Mouse (Mus musculus) lung, embryonic 16.5 days (tissue): ENCODE measurements around the gene Rdh8. TPM values are rescaled to one million over a fixed set of nuclear protein-coding genes. Genes with fewer than 3 reads are reported as not detected.

Experiments
- ATAC-seq: fragments of 200-750 bp; cut with Nextera tagmentation; 2 replicates; pipeline ENCODE4 v1.8.0; 2017; ENCODE audit warnings: low read depth, mild to moderate bottlenecking, moderate library complexity
- H3K27ac ChIP-seq: fragments of 300-500 bp; sonication (generic); 2 replicates; pipeline ENCODE4 v1.5.1; 2014; ENCODE audit warnings: mild to moderate bottlenecking, control low read depth, low read length
- H3K27me3 ChIP-seq: fragments of 300-500 bp; sonication (generic); 2 replicates; pipeline ENCODE4 v1.6.1; 2014; ENCODE audit warnings: low read depth, low read length, mixed read lengths; ENCODE audit not compliant: control insufficient read depth, insufficient read depth
- H3K36me3 ChIP-seq: fragments of 300-500 bp; sonication (generic); 2 replicates; pipeline ENCODE4 v1.6.1; 2014; ENCODE audit warnings: low read length; ENCODE audit not compliant: control insufficient read depth, insufficient read depth
- H3K4me1 ChIP-seq: fragments of 300-500 bp; sonication (generic); replicated peaks from 2 replicates; pipeline ENCODE4 v1.6.1; 2014; ENCODE audit warnings: low read length, mixed read lengths; ENCODE audit not compliant: control insufficient read depth, insufficient read depth
- H3K4me2 ChIP-seq: fragments of 300-500 bp; sonication (generic); 2 replicates; pipeline ENCODE4 v1.6.1; 2014; ENCODE audit warnings: low read depth, low read length, control low read depth
- H3K4me3 ChIP-seq: fragments of 300-500 bp; sonication (generic); 2 replicates; pipeline ENCODE4 v1.5.1; 2014; ENCODE audit warnings: mild to moderate bottlenecking, low read length, control low read depth
- H3K9ac ChIP-seq: fragments of 300-500 bp; sonication (generic); 2 replicates; pipeline ENCODE4 v1.6.1; 2014; ENCODE audit warnings: low read length, control low read depth
- H3K9me3 ChIP-seq: fragments of 300-500 bp; sonication (generic); 2 replicates; pipeline ENCODE4 v1.6.1; 2016; ENCODE audit warnings: low read length; ENCODE audit not compliant: control insufficient read depth
- WGBS: fragments of 180-500 bp; shearing (Covaris S2); extraction: QIAGEN DNeasy Blood & Tissue Kit; methylation state at CpG from one replicate; pipeline ENCODE4 v1.1.7; 2014; 5-methylcytosine and 5-hydroxymethylcytosine counted together
- polyA plus RNA-seq: library from polyadenylated mRNA; unstranded; fragments of >200 nt; fragmentation: Nextera tagmentation; extraction: Ambion mirVana; gene quantifications from 2 replicates; pipeline ENCODE4 v1.2.1, GENCODE M21; 2015

Gene Rdh8
- polyA plus RNA-seq, 1 experiment from 2014 or later: not detected

GRCm38 (mm10) chr9:20875021-20875790 lies 56.9 kb downstream of the Rdh8 start:
- Histone ChIP-seq H3K4me2 (no peak overlapping the region), H3K27me3 (no peaks in the 10 kb centered on the region), H3K4me1 (peaks cover 5% of the 10 kb centered on the region), H3K9me3 (no peaks in the 10 kb centered on the region), H3K27ac (no peak overlapping the region), H3K9ac (no peak overlapping the region), H3K4me3 (no peak overlapping the region), H3K36me3 (no peaks in the 10 kb centered on the region)
- no peak for ATAC-seq
- 55% methylated on average over 23 of the region's 23 CpGs for WGBS

Other genes starting within 250 kb of the Rdh8 start
- gene Zfp846, start 237.2 kb upstream of the Rdh8 start, polyA plus RNA-seq: 18.1 and 21.4 TPM in 2 replicates
- 422 and 439 TPM in 2 replicates for gene Ubl5, start 175.6 kb upstream of the Rdh8 start, polyA plus RNA-seq
- gene Fbxl12, start 173.7 kb upstream of the Rdh8 start, polyA plus RNA-seq: 20.9 and 24.5 TPM in 2 replicates
- gene Pin1, start 166.4 kb upstream of the Rdh8 start, polyA plus RNA-seq: 47.4 and 50.3 TPM in 2 replicates
- 2.9 and 3.7 TPM in 2 replicates for gene Olfm2, start 72.2 kb upstream of the Rdh8 start, polyA plus RNA-seq
- 1.2 and 1.8 TPM in 2 replicates for gene Col5a3, start 3.4 kb upstream of the Rdh8 start, polyA plus RNA-seq
- gene A230050P20Rik, start 50.1 kb downstream of the Rdh8 start, polyA plus RNA-seq: 18.8 and 22.4 TPM in 2 replicates
- gene Angptl6, start 61.2 kb downstream of the Rdh8 start, polyA plus RNA-seq: 2.7 and 3.1 TPM in 2 replicates
- gene Ppan, start 69.7 kb downstream of the Rdh8 start, polyA plus RNA-seq: 57.3 and 64.1 TPM in 2 replicates
- gene Eif3g, start 80.1 kb downstream of the Rdh8 start, polyA plus RNA-seq: 255 and 258 TPM in 2 replicates
- gene Dnmt1, start 141.4 kb downstream of the Rdh8 start, polyA plus RNA-seq: 92.5 and 97.1 TPM in 2 replicates
- 63.5 and 67.2 TPM in 2 replicates for gene S1pr2, start 158.3 kb downstream of the Rdh8 start, polyA plus RNA-seq
- gene Mrpl4, start 184.2 kb downstream of the Rdh8 start, polyA plus RNA-seq: 156 TPM in 2 replicates
- 76.2 and 93.0 TPM in 2 replicates for gene Icam1, start 197.5 kb downstream of the Rdh8 start, polyA plus RNA-seq
- gene Icam4, start 210.9 kb downstream of the Rdh8 start, polyA plus RNA-seq: 2.2 and 4.2 TPM in 2 replicates
- gene Icam5, start 213.6 kb downstream of the Rdh8 start, polyA plus RNA-seq: 0.24 and 0.33 TPM in 2 replicates
- 1.1 and 1.2 TPM in 2 replicates for gene Zglp1, start 248.6 kb downstream of the Rdh8 start, polyA plus RNA-seq